Mouse (Mus musculus) left cerebral cortex, adult 2 months (tissue): ENCODE results near the gene Lrrc39. TPM values are rescaled to one million over a fixed set of nuclear protein-coding genes. Genes with fewer than 3 reads are reported as not detected.

Experiments
- DNase-seq, 2 experiments: peaks; one replicate each; pipeline ENCODE4 v3.0.0; 2021 to 2022; ENCODE audit warnings: low spot score in 2 of 2, mixed read lengths in 1 of 2; ENCODE audit errors: extremely low spot score in 1 of 2
- H3K27ac ChIP-seq: fragments of 200-600 bp; 2 replicates; pipeline ENCODE4 v1.8.1; 2022
- H3K4me3 ChIP-seq: fragments of 200-600 bp; 2 replicates; pipeline ENCODE4 v1.8.1; 2022
- CTCF ChIP-seq: fragments of 200-600 bp; IDR thresholded peaks from 2 replicates; pipeline ENCODE4 v1.8.1; 2022; ENCODE audit warnings: antibody characterized with exemption, mild to moderate bottlenecking, moderate library complexity
- intact Hi-C: fragments of 180-260 bp; cut with DNase I; formaldehyde crosslinking; loops from one replicate; pipeline ENCODE4 v1.15.1; 2025
- total RNA-seq, 2 experiments: library from RNA; stranded (reverse); gene quantifications; 2 replicates each; pipeline ENCODE4 v1.2.3; 2021

Lrrc39 gene
- total RNA-seq, 2 experiments from 2014 or later: not detected

DNA sequence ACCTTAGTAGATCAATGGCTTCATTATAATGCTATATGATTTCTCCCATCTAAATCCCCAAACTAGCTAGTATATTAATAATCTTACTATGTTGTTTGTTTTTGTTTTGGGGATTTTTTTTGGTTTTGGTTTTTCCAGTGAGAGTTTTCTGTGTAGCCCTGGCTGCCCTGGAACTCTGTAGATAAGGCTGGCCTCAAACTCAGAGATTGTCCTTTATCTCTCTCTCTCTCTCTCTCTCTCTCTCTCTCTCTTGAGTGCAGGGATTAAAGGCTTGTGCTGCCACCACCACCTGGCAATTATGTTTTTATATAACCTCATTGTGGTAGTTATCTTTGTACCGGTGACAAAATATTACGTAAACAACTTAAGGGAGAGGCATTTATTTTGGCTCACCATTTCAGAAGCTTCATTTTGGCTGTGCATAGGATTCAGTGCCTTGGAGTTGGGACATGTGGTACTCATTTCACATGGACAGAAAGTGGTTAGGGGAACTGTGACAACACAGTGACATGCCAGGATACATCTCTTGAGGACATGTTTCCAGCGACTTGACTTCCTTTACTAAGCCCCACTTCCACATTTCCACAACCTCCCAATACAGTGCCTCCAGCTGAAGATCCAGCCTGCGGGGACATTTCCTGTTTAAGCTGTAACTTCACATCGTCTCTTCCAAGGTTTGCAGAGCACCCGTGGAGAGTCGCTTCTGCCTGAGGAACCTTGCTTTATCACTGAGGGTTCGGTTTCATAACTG is 52.7 kb downstream of the Lrrc39 start:
- no peak for TF ChIP-seq CTCF
- DNase-seq: no peak
- intact Hi-C loops: no loop called here
- Histone ChIP-seq H3K4me3 (no peak overlapping the region), H3K27ac (peak overlapping the region; percentile 38; the same call in 1 of the 2 replicates)

DNA sequence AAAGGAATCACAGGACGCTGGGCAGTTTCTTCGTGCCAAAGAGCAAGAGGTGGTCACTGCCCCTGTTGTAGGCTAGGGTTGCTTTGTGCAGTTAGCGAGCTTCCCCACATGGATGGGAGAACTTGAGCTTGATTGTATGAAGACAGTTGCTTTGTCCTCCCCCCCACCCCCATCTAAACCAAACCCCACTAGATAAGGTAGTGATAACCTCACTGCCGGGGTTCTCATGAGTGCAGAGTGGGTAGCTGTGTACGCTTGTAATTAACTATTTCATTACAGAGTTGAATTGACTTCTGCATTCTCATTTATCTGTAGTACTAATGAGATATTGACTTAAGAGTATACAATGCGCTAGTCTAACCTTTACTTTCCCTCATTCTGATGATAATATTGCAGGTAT is 56.1 kb downstream of the Lrrc39 start:
- H3K27ac ChIP-seq: peak overlapping the region; percentile 5; the same call in 1 of the 2 replicates
- no peak overlapping the region for H3K4me3 ChIP-seq
- intact Hi-C loops: no loop called here
- DNase-seq: no peak
- no peak for TF ChIP-seq CTCF

DNA sequence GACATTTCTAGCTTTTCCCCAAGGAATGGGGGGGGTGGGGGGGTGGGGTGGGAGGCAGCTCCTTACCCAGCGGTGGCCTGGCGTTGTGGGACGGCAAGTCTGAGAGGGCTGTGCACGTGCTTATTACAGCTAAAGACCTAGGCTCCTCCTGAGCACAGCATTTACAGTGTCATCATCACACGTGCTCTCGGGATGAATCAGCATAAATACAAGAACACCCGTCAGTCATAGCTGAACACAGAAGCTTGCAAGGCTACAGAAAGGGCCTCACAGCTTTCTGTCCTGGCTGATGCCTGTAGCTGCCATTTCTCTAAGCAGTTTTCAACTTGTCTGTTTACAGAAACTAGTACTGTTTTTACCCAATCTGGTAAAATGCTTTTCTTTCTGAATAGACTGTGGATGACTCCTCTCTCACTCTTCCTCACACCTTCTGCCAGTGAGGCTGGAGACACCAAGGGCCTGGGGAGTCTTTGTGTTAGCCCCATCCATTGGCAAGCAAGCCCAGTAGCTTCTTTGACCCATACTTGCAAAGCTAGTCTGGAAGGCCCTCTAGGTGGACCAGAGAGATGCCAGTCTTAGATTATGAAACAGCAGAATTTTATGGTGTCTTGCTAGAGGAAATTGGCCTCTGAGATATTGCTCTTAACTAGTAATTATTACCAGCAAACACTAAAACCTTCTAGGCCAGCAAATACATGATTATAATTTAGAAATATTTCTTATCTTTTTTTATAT is 58.0 kb downstream of the Lrrc39 start:
- DNase-seq: no peak
- intact Hi-C loops: no loop called here
- no peak overlapping the region for H3K27ac ChIP-seq
- TF ChIP-seq CTCF: no peak
- no peak overlapping the region for H3K4me3 ChIP-seq

- intact Hi-C loops: no loop called here
- TF ChIP-seq CTCF: no peak
- no peak for DNase-seq
- no peak overlapping the region for H3K4me3 ChIP-seq
- H3K27ac ChIP-seq: no peak overlapping the region
These were observed 59.9 kb downstream of the Lrrc39 start for GRCm38 (mm10) chr3:116622641-116623040.

DNA sequence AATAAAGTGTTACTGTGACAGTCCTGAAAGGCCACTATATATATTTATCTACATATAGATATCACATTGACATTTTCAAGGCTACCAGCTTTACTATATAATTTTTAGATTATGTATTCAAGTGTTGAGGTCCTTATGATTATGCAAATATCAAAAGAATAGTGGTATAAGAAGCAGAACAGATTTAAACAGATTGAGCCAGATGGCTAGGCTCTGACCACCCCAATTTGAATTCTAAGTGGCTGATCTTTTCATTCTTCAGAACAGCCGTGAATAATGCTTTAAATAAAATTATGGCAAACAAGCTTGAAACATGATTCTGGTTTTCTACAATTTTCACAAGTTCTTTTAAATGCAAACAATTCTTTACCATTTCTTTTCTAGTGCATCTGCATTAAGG is 68.7 kb downstream of the Lrrc39 start:
- Histone ChIP-seq H3K4me3 (no peak overlapping the region), H3K27ac (no peak overlapping the region)
- intact Hi-C loops: no loop called here
- no peak for DNase-seq
- TF ChIP-seq CTCF: no peak

Other genes starting within 250 kb of the Lrrc39 start
- 1 to 10 TPM; 2.6 to 4.5 TPM for gene Cdc14a, start 138.9 kb upstream of the Lrrc39 start, total RNA-seq
- gene Rtca, start 54.8 kb upstream of the Lrrc39 start, total RNA-seq: 10 to 100 TPM; 57.5 to 58.9 TPM
- 10 to 100 TPM; 16.2 to 17.2 TPM for gene Dbt, start 49.9 kb upstream of the Lrrc39 start, total RNA-seq
- 1 to 10 TPM; 5.9 to 8.1 TPM for gene Sass6, start 32.0 kb downstream of the Lrrc39 start, total RNA-seq
- gene Trmt13, start 51.6 kb downstream of the Lrrc39 start, total RNA-seq: 10 to 100 TPM; 17.4 to 19.4 TPM
- 10 to 100 TPM; 55.1 to 57.3 TPM for gene Mfsd14a, start 99.7 kb downstream of the Lrrc39 start, total RNA-seq
- gene Gm43191, start 118.3 kb downstream of the Lrrc39 start, total RNA-seq: under 1 TPM in 1 of 2 experiments, not detected in 1; 0.56 TPM
- 10 to 100 TPM; 15.7 to 17.7 TPM for gene Slc35a3, start 149.9 kb downstream of the Lrrc39 start, total RNA-seq
- gene Agl, start 245.2 kb downstream of the Lrrc39 start, total RNA-seq: 10 to 100 TPM; 25.3 to 25.8 TPM